Mouse (Mus musculus) ES-Bruce4 (cell line): Measurements from ENCODE around the gene Gm17689. TPM values are rescaled to one million over a fixed set of nuclear protein-coding genes. Genes with fewer than 3 reads are reported as not detected.

Experiments
- H3K27ac ChIP-seq: 2 replicates; pipeline ENCODE4 v1.5.1; 2012; ENCODE audit warnings: low read length, inconsistent platforms; ENCODE audit not compliant: insufficient read depth
- H3K27me3 ChIP-seq: 2 replicates; pipeline ENCODE4 v1.6.1; 2012; ENCODE audit warnings: mild to moderate bottlenecking, low read length, inconsistent platforms; ENCODE audit not compliant: control insufficient read depth, poor library complexity, insufficient read depth, severe bottlenecking
- H3K36me3 ChIP-seq: 2 replicates; pipeline ENCODE4 v1.6.1; 2012; ENCODE audit warnings: inconsistent platforms, mild to moderate bottlenecking, low read length, moderate library complexity; ENCODE audit not compliant: control insufficient read depth, poor library complexity, insufficient read depth, severe bottlenecking
- H3K4me1 ChIP-seq: one replicate; pipeline ENCODE4 v1.8.1; 2011; ENCODE audit warnings: low read length; ENCODE audit not compliant: control insufficient read depth, insufficient read depth
- H3K4me3 ChIP-seq: 2 replicates; pipeline ENCODE4 v1.5.1; 2011; ENCODE audit warnings: low read depth, mild to moderate bottlenecking, low read length
- H3K9ac ChIP-seq: 2 replicates; pipeline ENCODE4 v1.6.1; 2012; ENCODE audit warnings: low read depth, mild to moderate bottlenecking, inconsistent platforms; ENCODE audit not compliant: poor library complexity, severe bottlenecking
- H3K9me3 ChIP-seq: replicated peaks from 2 replicates; pipeline ENCODE4 v1.6.1; 2012; ENCODE audit warnings: mild to moderate bottlenecking, low read length, inconsistent platforms; ENCODE audit not compliant: control insufficient read depth, poor library complexity, insufficient read depth, severe bottlenecking
- CTCF ChIP-seq: IDR thresholded peaks from one replicate; pipeline ENCODE4 v1.8.1; 2011; ENCODE audit warnings: low read depth, low read length
- EP300 ChIP-seq: IDR thresholded peaks from 2 replicates; pipeline ENCODE4 v1.6.1; 2011; ENCODE audit warnings: low read depth, low read length; ENCODE audit not compliant: insufficient read depth
- POLR2A ChIP-seq: IDR thresholded peaks from one replicate; pipeline ENCODE4 v1.8.1; 2011; ENCODE audit warnings: low read length; ENCODE audit not compliant: insufficient read depth
- polyA plus RNA-seq: library from polyadenylated mRNA; stranded (reverse); fragments of >200 nt; gene quantifications from 2 replicates; pipeline ENCODE4 v1.2.4, GENCODE M21; 2011; ENCODE audit warnings: low read depth; ENCODE audit not compliant: missing spikeins, insufficient read depth, insufficient read length

Gm17689 gene
- not detected in 2 replicates for polyA plus RNA-seq

GRCm38 (mm10) chr9:36582535-36582934 lies at the start of gene Gm17689:
Gene Gm17689 (minus strand): TSS chr9:36582635.
- Histone ChIP-seq H3K4me3 (no peak within 1 kb of the TSS), H3K9ac (no peak within 1 kb of the TSS), H3K36me3 (no peaks in the 10 kb centered on the region), H3K27ac (no peak within 1 kb of the TSS), H3K9me3 (no peaks in the 10 kb centered on the region; the same call in 1 of the 2 replicates), H3K27me3 (no peaks in the 10 kb centered on the region), H3K4me1 (no peaks in the 10 kb centered on the region)
- TF ChIP-seq POLR2A (no peak), EP300 (no peak), CTCF (no peak)

- Histone ChIP-seq H3K4me1 (no peaks in the 10 kb centered on the region), H3K27ac (no peak within 1 kb of the TSS), H3K36me3 (no peaks in the 10 kb centered on the region), H3K27me3 (no peaks in the 10 kb centered on the region), H3K9ac (no peak within 1 kb of the TSS), H3K4me3 (no peak within 1 kb of the TSS), H3K9me3 (no peaks in the 10 kb centered on the region)
- TF ChIP-seq CTCF = no peak
- TF ChIP-seq POLR2A = no peak
- no peak for TF ChIP-seq EP300
Measured at GRCm38 (mm10) chr9:36541863-36542262, 40.6 kb downstream of the Gm17689 start, which contains the start of gene Gm5615. Gene Gm5615 (minus strand): TSS chr9:36541963.

Other genes with a start within 250 kb of the Gm17689 start
- not detected in 2 replicates for gene Gm7257, start 150.8 kb downstream of the Gm17689 start, polyA plus RNA-seq
- not detected in 2 replicates for gene Gm9513, start 107.0 kb downstream of the Gm17689 start, polyA plus RNA-seq
- not detected in 2 replicates for gene Gm5615, start 40.7 kb downstream of the Gm17689 start, polyA plus RNA-seq
- not detected in 2 replicates for gene A630095E13Rik, start 60.7 kb upstream of the Gm17689 start, polyA plus RNA-seq
- gene Acrv1, start 110.6 kb upstream of the Gm17689 start, polyA plus RNA-seq = not detected in 2 replicates
- gene Chek1, start 144.4 kb upstream of the Gm17689 start, polyA plus RNA-seq = 114 and 124 TPM in 2 replicates
- gene Stt3a, start 185.0 kb upstream of the Gm17689 start, polyA plus RNA-seq = 365 and 379 TPM in 2 replicates
- 159 and 165 TPM in 2 replicates for gene Ei24, start 214.8 kb upstream of the Gm17689 start, polyA plus RNA-seq
- 2.4 and 3.6 TPM in 2 replicates for gene Fez1, start 239.2 kb upstream of the Gm17689 start, polyA plus RNA-seq